Mouse (Mus musculus): Measurements from ENCODE around the gene Hspbap1. TPM values are rescaled to one million over a fixed set of nuclear protein-coding genes. Genes with fewer than 3 reads are reported as not detected.

Gene Hspbap1
- polyA plus RNA-seq, 1 experiment from 2014 or later: 18.5 TPM

- Histone ChIP-seq H3K9ac (ENCODE audit: low read depth, low read length) (no peak overlapping the region), H3K9me3 (ENCODE audit: control insufficient read depth, low read length) (no peaks in the 10 kb centered on the region), H3K27me3 (ENCODE audit: control insufficient read depth, insufficient read depth, low read length) (no peaks in the 10 kb centered on the region), H3K36me3 (ENCODE audit: control insufficient read depth, insufficient read depth, low read length) (no peaks in the 10 kb centered on the region; the same call in 1 of the 2 replicates), H3K4me3 (ENCODE audit: low read length) (no peak overlapping the region), H3K4me2 (replicated peaks; ENCODE audit: low read depth, low read length) (no peak overlapping the region), H3K27ac (ENCODE audit: low read depth, low read length) (no peak overlapping the region), H3K4me1 (ENCODE audit: control insufficient read depth, insufficient read depth, low read length) (no peaks in the 10 kb centered on the region)
- ATAC-seq (ENCODE audit: low FRiP score, low TSS enrichment): no peak
- WGBS: 81% methylated on average over 7 of the region's 7 CpGs
Observed at GRCm38 (mm10) chr16:35802163-35802562, 32.0 kb downstream of the Hspbap1 start.

GRCm38 (mm10) chr16:35803723-35804122 lies 33.5 kb downstream of the Hspbap1 start:
- Histone ChIP-seq H3K4me2 (replicated peaks; ENCODE audit: low read depth, low read length) (no peak overlapping the region), H3K27ac (ENCODE audit: low read depth, low read length) (no peak overlapping the region), H3K9ac (ENCODE audit: low read depth, low read length) (no peak overlapping the region), H3K9me3 (ENCODE audit: control insufficient read depth, low read length) (peaks cover under 1% of the 10 kb centered on the region; the same call in 1 of the 2 replicates), H3K36me3 (ENCODE audit: control insufficient read depth, insufficient read depth, low read length) (no peaks in the 10 kb centered on the region; the same call in 1 of the 2 replicates), H3K27me3 (ENCODE audit: control insufficient read depth, insufficient read depth, low read length) (no peaks in the 10 kb centered on the region), H3K4me1 (ENCODE audit: control insufficient read depth, insufficient read depth, low read length) (no peaks in the 10 kb centered on the region), H3K4me3 (ENCODE audit: low read length) (no peak overlapping the region)
- no peak for ATAC-seq (ENCODE audit: low FRiP score, low TSS enrichment)
- WGBS: 87% methylated on average over 4 of the region's 4 CpGs

GRCm38 (mm10) chr16:35806973-35807662 lies 36.9 kb downstream of the Hspbap1 start:
- Histone ChIP-seq H3K4me3 (ENCODE audit: low read length) (no peak overlapping the region), H3K36me3 (ENCODE audit: control insufficient read depth, insufficient read depth, low read length) (no peaks in the 10 kb centered on the region; the same call in 1 of the 2 replicates), H3K9me3 (ENCODE audit: control insufficient read depth, low read length) (peaks cover 4% of the 10 kb centered on the region; the same call in 1 of the 2 replicates), H3K4me2 (replicated peaks; ENCODE audit: low read depth, low read length) (no peak overlapping the region), H3K4me1 (ENCODE audit: control insufficient read depth, insufficient read depth, low read length) (no peaks in the 10 kb centered on the region), H3K27ac (ENCODE audit: low read depth, low read length) (no peak overlapping the region), H3K27me3 (ENCODE audit: control insufficient read depth, insufficient read depth, low read length) (no peaks in the 10 kb centered on the region), H3K9ac (ENCODE audit: low read depth, low read length) (no peak overlapping the region)
- no peak for ATAC-seq (ENCODE audit: low FRiP score, low TSS enrichment)
- 96% methylated on average over 6 of the region's 6 CpGs for WGBS

- Histone ChIP-seq H3K36me3 (ENCODE audit: control insufficient read depth, insufficient read depth, low read length) (no peaks in the 10 kb centered on the region; the same call in 1 of the 2 replicates), H3K9ac (ENCODE audit: low read depth, low read length) (no peak overlapping the region), H3K4me2 (replicated peaks; ENCODE audit: low read depth, low read length) (no peak overlapping the region), H3K27ac (ENCODE audit: low read depth, low read length) (no peak overlapping the region), H3K4me1 (ENCODE audit: control insufficient read depth, insufficient read depth, low read length) (no peaks in the 10 kb centered on the region), H3K9me3 (ENCODE audit: control insufficient read depth, low read length) (peaks cover 4% of the 10 kb centered on the region; the same call in 1 of the 2 replicates), H3K4me3 (ENCODE audit: low read length) (no peak overlapping the region), H3K27me3 (ENCODE audit: control insufficient read depth, insufficient read depth, low read length) (no peaks in the 10 kb centered on the region)
- 89% methylated on average over 4 of the region's 4 CpGs for WGBS
- no peak for ATAC-seq (ENCODE audit: low FRiP score, low TSS enrichment)
Observed at GRCm38 (mm10) chr16:35807663-35807992, 37.5 kb downstream of the Hspbap1 start.

GRCm38 (mm10) chr16:35808838-35809237 lies 38.7 kb downstream of the Hspbap1 start:
- Histone ChIP-seq H3K27ac (ENCODE audit: low read depth, low read length) (no peak overlapping the region), H3K27me3 (ENCODE audit: control insufficient read depth, insufficient read depth, low read length) (no peaks in the 10 kb centered on the region), H3K9ac (ENCODE audit: low read depth, low read length) (no peak overlapping the region), H3K36me3 (ENCODE audit: control insufficient read depth, insufficient read depth, low read length) (no peaks in the 10 kb centered on the region; the same call in 1 of the 2 replicates), H3K4me1 (ENCODE audit: control insufficient read depth, insufficient read depth, low read length) (0 out of 2 replicates have a peak, but pooled peaks cover 3% of the 10 kb centered on the region), H3K4me2 (replicated peaks; ENCODE audit: low read depth, low read length) (no peak overlapping the region), H3K4me3 (ENCODE audit: low read length) (no peak overlapping the region), H3K9me3 (ENCODE audit: control insufficient read depth, low read length) (peaks cover 4% of the 10 kb centered on the region; the same call in 1 of the 2 replicates)
- ATAC-seq (ENCODE audit: low FRiP score, low TSS enrichment): no peak
- 100% methylated on average over 2 of the region's 2 CpGs for WGBS

- H3K9ac ChIP-seq (ENCODE audit: low read depth, low read length): no peak overlapping the region
- no peak for ATAC-seq (ENCODE audit: low FRiP score, low TSS enrichment)
- WGBS: 38% methylated on average over 3 of the region's 3 CpGs
Observed at GRCm38 (mm10) chr16:35813119-35813518, 42.9 kb downstream of the Hspbap1 start.

GRCm38 (mm10) chr16:35817255-35818089 lies 47.3 kb downstream of the Hspbap1 start:
- 37% methylated on average over 13 of the region's 13 CpGs for WGBS
- Histone ChIP-seq H3K4me1 (ENCODE audit: control insufficient read depth, insufficient read depth, low read length) (0 out of 2 replicates have a peak, but pooled peaks cover 3% of the 10 kb centered on the region), H3K4me3 (ENCODE audit: low read length) (no peak overlapping the region), H3K4me2 (replicated peaks; ENCODE audit: low read depth, low read length) (no peak overlapping the region), H3K27me3 (ENCODE audit: control insufficient read depth, insufficient read depth, low read length) (no peaks in the 10 kb centered on the region), H3K9ac (ENCODE audit: low read depth, low read length) (no peak overlapping the region), H3K9me3 (ENCODE audit: control insufficient read depth, low read length) (no peaks in the 10 kb centered on the region), H3K36me3 (ENCODE audit: control insufficient read depth, insufficient read depth, low read length) (peaks cover 5% of the 10 kb centered on the region), H3K27ac (ENCODE audit: low read depth, low read length) (no peak overlapping the region)
- peak; percentile 69; the same call in 1 of the 2 replicates for ATAC-seq (ENCODE audit: low FRiP score, low TSS enrichment)

More at GRCm38 (mm10) chr16:35813119-35813518, 42.9 kb downstream of the Hspbap1 start:
- Histone ChIP-seq H3K4me3 (ENCODE audit: low read length) (no peak overlapping the region), H3K36me3 (ENCODE audit: control insufficient read depth, insufficient read depth, low read length) (peaks cover 3% of the 10 kb centered on the region), H3K4me2 (replicated peaks; ENCODE audit: low read depth, low read length) (no peak overlapping the region), H3K9me3 (ENCODE audit: control insufficient read depth, low read length) (peaks cover 4% of the 10 kb centered on the region; the same call in 1 of the 2 replicates), H3K4me1 (ENCODE audit: control insufficient read depth, insufficient read depth, low read length) (0 out of 2 replicates have a peak, but pooled peaks cover 3% of the 10 kb centered on the region), H3K27me3 (ENCODE audit: control insufficient read depth, insufficient read depth, low read length) (no peaks in the 10 kb centered on the region), H3K27ac (ENCODE audit: low read depth, low read length) (no peak overlapping the region)

GRCm38 (mm10) chr16:35829999-35830398 lies 59.8 kb downstream of the Hspbap1 start:
- Histone ChIP-seq H3K4me1 (ENCODE audit: control insufficient read depth, insufficient read depth, low read length) (no peaks in the 10 kb centered on the region), H3K9ac (ENCODE audit: low read depth, low read length) (no peak overlapping the region), H3K4me2 (replicated peaks; ENCODE audit: low read depth, low read length) (no peak overlapping the region), H3K27ac (ENCODE audit: low read depth, low read length) (no peak overlapping the region), H3K4me3 (ENCODE audit: low read length) (no peak overlapping the region), H3K9me3 (ENCODE audit: control insufficient read depth, low read length) (no peaks in the 10 kb centered on the region), H3K36me3 (ENCODE audit: control insufficient read depth, insufficient read depth, low read length) (peaks cover 7% of the 10 kb centered on the region; the same call in 1 of the 2 replicates), H3K27me3 (ENCODE audit: control insufficient read depth, insufficient read depth, low read length) (no peaks in the 10 kb centered on the region)
- 33% methylated on average over 7 of the region's 7 CpGs for WGBS
- no peak for ATAC-seq (ENCODE audit: low FRiP score, low TSS enrichment)

Measured in kidney, embryonic 14.5 days (tissue).